Mouse (Mus musculus): ENCODE data around the gene Gdf7.

Gene Gdf7

DNA sequence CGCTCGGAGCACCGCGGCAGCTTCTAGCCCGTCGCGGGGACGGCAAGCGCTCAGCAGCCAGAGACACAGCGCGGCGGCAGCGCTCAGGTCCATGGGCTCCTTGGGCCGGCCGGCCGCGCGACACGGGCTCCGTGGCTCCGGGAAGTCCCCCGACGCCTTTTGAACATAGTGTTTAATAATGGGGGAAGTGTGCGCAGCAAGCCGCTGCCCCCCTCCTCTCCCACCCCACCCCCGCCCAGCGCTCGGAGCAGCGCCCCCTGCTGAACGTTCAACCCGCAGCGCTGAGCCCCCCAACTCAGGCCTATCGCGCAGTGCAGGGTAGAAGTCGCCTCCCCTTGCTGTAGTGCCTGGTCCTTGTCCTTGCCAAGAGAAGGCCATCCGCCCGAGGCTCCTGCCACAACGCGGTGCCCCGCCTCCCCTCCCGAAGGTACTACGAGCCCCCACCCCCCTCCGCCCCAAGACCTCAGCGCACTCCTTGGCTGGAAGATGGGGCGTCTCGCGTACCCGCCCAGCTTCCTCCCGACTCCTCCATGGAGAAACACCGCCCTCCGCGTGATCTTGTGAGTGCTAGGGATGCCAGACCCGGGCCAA lies at the start of gene Gdf7:
Gene Gdf7 (minus strand): TSS at position 114 of the 591 bp plus-strand sequence.
- no peak for DNase-seq (ENCODE audit: low spot score)

DNA sequence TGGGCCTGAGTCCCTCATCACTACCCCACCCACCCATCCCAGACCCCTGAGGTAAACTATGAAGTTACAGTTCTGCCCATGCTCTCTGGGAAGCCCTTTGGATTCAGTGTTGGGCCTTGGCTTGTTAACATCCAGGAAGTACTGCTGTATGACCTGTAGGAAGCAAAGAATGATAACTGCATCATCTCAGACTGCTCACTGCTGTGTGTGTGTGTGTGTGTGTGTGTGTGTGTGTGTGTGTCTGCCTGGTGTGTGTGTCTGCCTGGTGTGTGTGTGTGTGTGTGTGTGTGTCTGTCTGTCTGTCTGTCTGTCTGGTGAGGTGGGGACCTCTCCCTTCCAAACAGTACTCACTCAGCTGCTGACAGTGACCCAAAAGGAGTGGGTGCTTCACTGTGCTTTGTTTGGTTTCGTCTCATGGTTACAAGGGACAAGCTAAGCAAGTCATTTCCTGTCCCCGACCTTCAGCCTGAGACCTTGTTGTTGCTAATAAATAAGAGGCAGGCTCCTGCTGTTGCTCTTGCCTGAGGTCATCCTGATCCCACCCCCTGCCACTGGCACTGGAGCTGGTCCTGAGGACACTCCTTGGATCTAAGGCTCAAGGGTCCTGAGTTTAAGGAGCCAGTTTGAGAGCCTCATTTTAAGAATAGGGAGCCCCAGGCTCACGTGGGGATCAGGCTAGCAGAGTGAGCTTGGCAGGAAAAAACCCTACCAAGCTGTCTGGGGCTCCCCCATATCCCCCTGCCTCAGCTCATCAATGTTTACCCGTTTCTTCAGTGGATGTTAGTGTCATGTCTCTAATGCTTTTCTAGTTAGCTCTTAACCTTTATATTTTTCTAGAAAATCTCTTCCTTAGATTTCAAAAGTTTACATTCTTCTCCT lies 49.5 kb upstream of the Gdf7 start:
- no peak for DNase-seq (ENCODE audit: low spot score)

DNA sequence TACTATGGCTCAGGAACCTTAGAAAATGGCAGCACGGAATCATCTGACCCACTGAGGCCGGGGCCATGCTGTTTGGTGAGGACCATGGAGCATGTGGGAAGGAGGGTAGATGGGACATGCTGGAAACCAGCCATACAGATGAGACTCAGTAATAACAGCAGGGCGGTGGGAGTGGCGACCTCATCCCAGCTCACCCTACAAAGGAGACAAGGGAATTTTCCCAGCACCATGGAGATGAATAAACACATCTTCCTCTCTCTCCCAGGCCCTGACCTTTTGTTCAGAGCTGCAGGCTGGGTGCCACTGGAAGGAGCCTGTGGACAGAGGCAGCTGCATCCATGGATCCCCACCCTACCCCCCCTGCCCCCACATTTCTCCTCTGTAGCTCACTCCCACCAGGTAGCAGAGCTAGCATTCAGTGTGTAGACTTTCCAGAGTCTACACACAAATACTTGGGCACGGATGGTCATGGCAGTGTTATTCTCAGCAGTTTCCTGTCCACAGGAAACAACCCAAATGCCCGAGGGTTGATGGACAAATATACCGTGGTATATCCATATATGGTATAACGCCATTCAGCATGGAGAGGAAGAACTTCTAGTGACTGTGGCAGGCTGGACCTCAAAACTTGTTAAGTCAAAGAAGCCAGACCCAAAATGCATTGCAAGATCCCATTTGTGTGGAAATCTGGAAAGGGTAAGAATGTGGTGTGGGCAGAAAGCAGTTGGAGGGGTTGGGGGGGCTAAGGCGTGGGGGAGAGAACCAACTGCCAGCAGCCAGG lies 47.2 kb upstream of the Gdf7 start:
- no peak for DNase-seq (ENCODE audit: low spot score)

DNA sequence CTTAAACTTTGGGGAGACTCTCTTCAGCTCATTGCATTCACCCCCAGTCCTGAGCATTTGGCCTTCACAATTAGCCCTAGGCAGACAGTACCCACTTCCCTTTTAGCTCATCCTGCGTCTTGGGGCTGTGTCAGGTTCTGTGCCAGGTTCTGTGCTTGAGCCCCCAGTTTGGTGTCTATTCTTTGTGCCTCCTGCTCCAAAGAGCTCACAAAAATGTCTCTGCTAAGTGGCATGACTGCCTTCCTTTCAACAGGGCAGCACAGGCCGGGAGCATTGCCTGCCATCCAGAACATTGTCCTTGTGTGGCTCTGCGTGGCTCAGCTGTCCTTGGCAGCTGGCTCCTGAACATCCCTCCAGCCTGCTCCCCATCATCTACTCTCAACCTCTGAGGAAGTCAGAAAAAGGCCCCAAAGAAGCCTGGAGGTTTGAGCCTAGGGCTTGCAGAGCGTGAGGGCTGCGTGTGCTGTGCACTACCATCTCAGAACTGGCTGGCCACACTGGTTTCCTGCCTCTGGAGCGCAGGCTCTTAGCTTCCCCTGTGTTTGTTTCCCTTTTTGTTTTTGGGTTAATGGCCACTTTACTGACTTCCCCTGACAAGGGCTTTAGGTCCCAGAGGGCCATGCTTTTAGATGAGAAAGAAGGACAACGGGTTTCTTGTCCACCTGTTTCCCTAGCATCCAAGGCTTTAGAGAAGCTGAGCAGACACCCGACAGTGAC lies 46.1 kb upstream of the Gdf7 start:
- no peak for DNase-seq (ENCODE audit: low spot score)

DNA sequence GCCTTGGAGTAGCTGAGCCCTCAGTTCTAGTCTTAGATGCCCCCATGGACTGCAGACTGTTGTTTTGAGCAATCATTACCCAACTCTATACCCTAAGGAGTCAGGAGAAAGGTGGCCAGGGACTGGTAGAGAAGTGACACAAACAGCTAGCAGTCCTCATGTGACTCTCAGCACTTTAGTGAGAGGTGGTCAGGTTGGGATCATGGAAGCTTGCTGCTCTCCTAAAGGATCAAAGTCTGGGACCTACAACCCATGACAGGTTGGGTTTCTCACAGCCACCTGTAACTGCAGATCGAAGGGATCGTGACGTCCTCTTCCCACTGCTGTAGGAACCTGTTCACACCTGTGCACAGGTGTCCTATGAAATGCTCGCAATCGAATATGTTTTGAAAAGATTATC lies 43.8 kb upstream of the Gdf7 start:
- no peak for DNase-seq (ENCODE audit: low spot score)

DNA sequence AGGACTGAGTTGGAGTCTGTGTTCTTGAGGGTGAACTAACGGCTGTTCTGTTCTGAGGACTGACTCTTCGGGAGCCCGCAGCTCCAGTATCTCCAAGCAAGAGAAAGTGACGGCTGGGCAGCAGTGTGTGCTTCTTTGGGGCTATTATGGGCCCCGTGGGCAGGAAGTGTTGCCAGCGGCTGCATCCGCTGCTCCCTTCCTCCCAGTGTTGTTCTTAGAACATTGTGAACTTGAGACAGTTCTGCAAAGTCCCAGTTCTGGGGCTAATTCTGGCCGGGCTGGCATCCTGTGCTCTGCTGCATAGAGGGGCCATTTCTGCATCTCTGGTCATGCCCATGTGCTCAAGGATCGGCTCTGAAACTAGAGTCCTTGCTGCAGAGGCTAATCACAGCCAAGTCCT lies 43.1 kb upstream of the Gdf7 start:
- DNase-seq (ENCODE audit: low spot score), result no peak

DNA sequence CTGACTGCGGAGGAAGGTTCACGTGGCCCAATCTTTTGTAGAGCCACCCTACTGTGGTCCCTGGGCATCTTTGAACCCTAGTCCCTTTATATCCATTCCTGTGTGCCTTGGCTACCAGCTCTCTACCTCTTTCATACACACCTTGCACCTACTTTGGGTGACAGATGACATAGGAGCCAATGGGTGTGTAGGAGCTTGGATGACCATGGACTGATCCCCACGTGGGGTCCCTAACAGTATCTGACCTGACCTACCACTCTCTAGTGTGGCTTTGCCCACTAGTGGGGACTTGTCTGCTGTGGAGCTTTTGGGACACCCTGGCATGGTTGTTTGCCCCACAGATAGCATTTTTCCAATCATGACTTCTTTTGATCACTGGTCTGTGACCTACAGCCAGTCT lies 41.6 kb upstream of the Gdf7 start:
- DNase-seq (ENCODE audit: low spot score), result no peak

DNA sequence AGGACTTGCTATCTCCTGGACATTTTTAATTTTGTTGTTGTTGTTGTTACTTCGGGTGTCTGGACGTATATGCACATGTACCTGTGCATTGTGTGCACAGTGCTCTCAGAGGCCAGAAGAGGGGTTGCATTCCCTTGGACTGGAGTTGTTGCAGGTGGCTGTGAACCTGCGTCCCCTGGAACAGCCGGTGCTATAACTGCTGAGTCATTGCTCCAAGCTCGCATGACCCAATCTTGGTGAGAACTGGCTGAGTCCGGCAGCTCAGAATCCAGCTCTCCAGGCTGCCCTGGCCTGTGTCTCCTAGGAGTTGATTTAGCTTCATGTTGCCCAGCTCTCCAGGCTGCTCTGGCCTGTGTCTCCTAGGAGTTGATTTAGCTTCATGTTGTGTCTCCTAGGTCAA lies 39.3 kb upstream of the Gdf7 start:
- DNase-seq (ENCODE audit: low spot score), result no peak

DNA sequence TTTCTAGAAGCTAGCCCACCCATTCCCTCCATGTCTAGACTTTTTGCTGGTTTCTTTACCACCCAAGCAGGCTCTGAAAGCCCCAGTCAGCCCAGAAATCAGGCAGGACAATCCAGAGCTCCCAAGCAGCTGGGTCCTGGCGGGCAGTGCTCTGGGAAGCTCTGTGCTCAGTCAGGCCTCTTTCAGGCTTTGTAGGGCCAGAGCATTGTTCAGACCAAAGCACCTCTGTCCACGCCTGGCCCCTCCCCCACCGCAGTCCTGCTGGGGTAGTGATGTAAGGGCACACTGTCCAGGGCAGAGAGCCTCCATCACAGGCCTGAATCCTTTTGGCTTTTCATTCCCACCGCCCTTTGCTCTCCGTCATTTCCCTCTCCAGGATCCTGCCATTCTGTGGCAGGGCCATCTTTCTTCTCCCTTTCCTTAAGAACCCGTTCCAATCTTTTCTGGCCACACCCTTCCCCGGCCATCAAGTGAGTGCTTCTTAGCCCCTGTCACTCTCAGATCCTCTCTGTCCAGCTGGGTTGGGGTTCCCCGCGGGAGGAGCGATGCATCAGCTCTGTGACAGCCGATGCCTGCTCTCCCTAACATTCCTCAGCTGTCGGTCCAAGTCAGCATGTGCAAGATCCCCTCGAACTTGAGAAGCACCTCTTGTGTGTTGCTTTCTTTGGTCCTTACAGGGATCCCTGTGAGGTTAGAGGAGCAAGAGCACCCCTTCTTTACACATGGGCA lies 38.0 kb upstream of the Gdf7 start:
- no peak for DNase-seq (ENCODE audit: low spot score)

DNA sequence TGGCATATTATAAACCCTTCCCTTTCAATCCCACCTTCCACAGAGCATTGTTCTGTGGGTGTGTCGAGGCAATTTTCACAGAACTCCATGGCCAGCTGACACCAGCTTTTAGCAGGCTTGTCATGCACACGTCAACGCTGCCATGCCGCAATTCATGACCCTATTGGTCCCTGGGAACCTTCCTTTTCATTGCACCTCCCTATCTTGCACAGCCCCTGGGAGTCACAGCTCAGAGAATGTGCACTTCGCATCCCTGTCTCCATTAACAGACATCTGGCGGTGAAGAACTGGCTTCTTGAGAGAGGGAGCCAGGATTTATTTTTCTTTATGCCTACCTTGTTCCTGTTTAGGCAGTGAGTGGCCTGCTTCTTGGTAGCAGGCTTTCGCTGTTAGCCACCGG lies 37.2 kb upstream of the Gdf7 start:
- no peak for DNase-seq (ENCODE audit: low spot score)

DNA sequence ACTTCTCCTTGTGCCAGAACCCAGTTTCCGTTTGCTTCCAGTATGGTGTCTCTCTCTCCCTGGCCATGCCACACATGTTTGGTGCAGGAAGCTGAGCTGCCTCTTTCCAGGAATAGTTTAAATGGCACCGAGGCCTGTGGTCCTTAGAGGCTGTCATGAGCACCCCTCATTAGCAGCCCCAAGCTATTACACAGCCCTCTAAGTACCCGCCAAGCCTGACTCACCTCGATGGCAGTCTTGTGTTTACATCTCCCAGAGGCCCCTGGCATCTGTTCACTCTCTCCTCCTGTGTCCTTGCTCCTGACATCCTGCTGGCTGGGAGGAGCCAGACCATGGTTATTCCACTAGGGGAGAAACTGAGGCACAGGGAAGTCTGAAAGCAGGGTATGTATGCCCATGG lies 36.7 kb upstream of the Gdf7 start:
- DNase-seq (ENCODE audit: low spot score), result no peak

DNA sequence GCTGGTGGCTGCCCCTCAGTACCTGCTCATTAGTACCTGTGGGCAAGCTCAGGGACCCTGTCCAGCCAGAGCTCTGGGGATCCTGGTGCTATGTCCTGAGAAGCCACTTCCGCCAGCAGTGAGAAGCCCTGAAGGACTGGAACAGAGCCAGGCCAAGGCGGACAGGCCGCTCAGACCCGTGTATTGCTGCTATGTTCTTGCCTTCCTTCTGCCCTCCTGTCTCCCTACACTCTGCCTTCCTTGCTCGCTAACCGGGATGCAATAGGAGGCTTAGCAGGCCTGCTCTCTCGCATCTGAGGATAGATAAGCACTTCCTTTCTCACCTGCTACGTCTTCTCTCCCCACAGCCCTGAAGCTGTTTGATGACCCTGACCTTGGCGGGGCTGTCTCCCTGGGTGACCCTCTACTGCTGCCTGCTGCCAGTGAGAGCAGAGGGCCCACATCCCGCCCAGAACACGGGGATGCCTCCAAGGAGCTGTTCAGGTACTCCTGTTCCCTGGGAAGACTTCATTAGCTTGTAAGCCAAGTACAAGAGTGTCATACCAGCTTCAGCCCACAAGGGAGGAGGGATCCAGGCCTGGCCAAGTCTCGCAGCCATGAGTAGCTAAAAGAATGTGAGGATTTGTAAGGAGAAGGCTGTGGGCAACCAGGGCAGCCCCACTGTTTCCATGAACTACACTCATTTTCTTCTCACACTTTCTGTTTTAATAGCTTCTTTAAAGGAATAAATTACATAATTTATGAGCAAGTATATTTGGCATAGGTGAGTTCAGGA lies 35.7 kb upstream of the Gdf7 start:
- no peak for DNase-seq (ENCODE audit: low spot score)

DNA sequence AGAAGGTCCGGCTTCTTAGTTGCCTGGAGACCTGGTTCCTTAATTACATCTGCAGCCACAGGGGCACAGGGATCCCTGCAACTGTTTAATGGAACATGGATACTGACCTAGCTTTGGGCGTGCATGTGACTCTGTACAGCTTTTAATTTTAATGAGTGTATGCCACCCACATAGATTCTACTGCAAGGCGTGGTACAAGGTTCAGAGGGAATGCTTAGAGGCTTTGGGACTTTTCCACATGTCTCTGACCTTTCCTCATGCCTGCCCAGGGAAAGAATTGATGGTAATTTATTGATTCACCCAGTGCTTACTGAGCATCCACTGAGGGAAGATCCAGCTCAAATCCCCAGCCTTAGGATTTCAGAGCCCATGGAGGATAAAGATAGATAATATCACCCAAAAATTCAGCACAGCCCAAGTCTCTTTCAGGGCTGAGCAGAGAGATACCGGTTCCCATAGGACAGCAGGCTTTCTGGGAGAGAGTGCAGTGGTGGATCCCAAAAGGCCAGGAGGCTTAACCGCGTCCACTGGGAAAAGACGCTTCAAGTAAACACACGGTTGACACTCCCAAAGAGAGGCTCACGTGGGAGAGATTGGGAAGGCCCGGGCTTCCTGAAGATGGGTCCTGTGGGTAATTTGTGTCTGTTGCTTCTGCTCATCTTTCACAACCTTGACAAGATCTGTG lies 35.0 kb upstream of the Gdf7 start:
- DNase-seq (ENCODE audit: low spot score), result no peak

DNA sequence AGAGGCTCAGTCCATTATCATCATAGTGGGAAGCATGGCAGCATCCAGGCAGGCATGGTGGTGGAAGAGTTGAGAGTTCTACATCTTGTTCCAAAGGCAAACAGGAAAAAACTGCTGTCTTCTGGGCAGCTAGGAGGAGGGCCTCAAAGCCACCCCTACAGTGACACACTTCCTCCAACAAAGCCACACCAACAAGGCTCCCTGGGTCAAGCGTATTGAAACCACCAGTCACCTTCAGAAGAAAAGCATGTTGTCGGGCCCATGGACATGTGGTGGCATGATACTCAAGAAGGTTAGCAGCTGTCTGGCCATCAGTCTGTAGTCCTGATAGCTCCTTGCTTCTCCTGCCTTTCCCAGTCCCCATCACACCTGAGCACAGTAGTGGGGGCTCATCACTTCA lies 33.7 kb upstream of the Gdf7 start:
- no peak for DNase-seq (ENCODE audit: low spot score)

DNA sequence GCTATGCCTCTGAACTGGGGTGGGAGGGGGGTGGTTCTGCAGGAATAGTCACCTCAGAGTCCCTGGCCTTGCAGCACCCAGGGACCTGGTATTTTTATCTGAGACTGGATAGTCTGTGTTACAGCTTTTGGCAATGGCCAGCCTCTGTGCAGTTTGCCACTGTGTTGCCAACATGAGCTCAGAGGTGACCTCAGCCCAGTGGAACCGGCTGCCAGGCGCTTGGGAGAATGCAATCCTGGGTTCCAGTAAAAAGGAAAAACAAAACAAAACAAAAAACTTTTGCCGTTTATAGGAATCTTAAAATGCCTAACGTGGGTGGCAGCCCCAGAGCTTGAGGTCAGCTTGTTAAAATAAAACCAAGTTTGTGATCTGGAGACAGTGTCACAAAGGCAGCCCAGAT lies 32.5 kb upstream of the Gdf7 start:
- no peak for DNase-seq (ENCODE audit: low spot score)

DNA sequence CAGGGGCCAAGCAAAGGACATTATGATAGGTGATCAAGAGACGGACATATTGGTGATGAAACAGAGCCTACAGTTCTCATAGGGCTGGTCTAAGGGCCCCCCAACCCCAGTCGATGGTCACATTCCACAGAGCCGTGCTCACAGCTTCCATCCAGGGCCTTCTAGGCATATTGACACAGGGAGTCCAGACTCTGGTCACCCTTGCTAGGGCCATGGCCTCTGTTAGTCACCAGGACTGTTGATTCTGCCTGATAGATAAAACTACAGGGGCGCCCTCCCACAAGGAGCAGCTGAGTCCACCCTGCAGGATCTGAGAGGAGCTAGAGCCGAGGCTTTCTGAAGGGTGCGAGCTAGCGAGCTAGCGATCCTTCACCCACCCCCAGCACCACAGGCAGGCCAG lies 31.9 kb upstream of the Gdf7 start:
- no peak for DNase-seq (ENCODE audit: low spot score)

DNA sequence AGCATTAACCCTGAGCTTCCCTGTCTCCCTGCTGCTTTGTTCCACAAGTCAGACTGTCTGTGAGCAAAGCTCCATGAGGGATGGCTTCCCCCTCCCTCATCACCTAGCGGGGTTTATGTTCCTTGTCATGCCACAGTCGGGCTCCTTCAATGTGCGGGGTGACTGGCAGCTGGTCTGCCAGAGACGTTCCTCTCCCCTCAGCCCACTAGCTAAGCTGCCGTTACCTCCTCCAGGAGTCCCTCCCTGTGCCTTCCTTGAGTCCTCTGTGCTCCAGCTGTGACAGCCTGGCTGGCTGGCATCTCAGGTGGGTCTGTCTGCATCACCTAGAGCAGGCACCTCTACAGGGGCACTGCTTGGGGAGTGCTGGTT lies 30.4 kb upstream of the Gdf7 start:
- no peak for DNase-seq (ENCODE audit: low spot score)

DNA sequence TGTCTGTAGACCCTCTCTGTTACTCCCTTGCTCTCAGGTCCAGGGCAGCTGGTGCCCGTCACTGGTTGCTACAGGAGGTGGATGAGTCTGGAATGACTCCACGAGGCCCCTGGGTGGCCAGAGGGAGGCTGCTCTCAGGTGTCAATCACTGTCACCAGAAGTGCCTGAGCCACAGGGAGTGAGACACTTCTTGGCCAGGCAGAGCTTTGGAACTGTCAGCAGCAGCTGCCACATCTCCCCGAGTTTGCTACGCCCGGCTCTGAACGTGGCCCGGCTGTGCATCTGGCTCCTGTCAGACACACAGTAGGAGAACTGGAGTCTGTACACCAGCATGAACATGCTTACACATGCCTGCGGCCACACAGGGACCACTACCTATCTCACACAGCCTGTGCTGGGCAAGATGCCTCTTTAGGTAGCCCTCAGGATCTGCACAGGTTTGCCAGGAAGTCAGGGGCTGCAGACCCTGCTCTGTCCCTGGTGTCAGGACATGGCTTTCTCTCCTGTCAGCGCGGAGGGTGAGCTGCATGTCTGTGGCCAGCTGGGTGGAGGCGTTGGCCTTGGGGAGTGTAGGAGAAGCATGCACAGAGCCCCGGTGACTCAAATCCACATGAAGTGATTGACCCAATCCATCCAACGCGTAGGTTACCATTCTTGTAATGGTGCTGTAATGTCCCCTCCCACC lies 29.9 kb upstream of the Gdf7 start:
- DNase-seq (ENCODE audit: low spot score), result peak; percentile 59

DNA sequence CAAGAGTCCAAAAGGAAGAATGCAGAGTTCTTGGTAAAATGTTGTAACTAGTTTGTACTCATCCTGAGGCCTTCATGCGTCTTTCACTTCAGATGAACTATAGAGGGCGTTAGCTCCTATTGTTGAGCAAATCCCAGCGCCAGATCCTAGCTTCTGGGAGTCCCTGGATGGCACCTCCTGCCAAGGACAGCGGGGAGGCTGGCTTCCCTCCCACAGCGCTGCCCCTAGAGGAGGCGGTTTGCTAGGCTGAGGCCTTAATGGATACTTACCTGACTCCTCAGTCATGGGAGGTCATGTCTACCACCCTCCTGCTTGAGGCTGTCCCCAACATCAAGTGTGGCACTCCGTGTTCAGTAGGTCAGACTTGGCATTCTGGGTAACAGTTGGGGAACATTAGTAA lies 27.5 kb upstream of the Gdf7 start:
- no peak for DNase-seq (ENCODE audit: low spot score)

DNA sequence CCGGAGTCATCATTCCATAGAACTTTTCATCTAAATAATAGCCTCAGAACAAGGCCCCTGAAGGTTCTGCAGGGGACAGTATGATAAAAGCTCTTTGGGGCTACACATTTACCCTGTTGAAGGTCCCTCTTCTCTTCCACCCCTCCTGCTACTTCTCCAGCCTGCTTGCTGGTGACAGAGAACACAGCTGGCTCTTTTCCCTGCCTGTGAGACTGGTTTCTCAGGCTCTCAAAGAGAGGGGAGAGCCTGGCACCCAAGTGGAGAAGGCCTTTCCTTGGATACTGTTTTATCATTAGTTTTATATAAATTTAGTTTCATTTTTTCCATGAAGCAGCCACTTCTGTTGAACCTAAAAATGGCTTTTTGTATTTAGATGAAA lies 25.9 kb upstream of the Gdf7 start:
- no peak for DNase-seq (ENCODE audit: low spot score)
